Mouse (Mus musculus) hindbrain, embryonic 11.5 days (tissue): ENCODE data around the gene Armc2. TPM values are rescaled to one million over a fixed set of nuclear protein-coding genes. Genes with fewer than 3 reads are reported as not detected.

ENCODE experiments used
- ATAC-seq: fragments of 200-750 bp; cut with Nextera tagmentation; 2 replicates; pipeline ENCODE4 v1.8.0; 2017; ENCODE audit warnings: mild to moderate bottlenecking, moderate TSS enrichment, moderate library complexity; ENCODE audit not compliant: low FRiP score
- DNase-seq: peaks from one replicate; pipeline ENCODE4 v3.0.0-alpha.2; 2015; ENCODE audit warnings: low spot score
- H3K27ac ChIP-seq: fragments of 300-500 bp; sonication (generic); 2 replicates; pipeline ENCODE4 v1.5.1; 2014; ENCODE audit warnings: mild to moderate bottlenecking, low read depth, low read length
- H3K27me3 ChIP-seq: fragments of 300-500 bp; sonication (generic); 2 replicates; pipeline ENCODE4 v1.6.1; 2014; ENCODE audit warnings: mild to moderate bottlenecking, low read length, moderate library complexity, mixed read lengths; ENCODE audit not compliant: control insufficient read depth, insufficient read depth
- H3K36me3 ChIP-seq: fragments of 300-500 bp; sonication (generic); 2 replicates; pipeline ENCODE4 v1.6.1; 2014; ENCODE audit warnings: mild to moderate bottlenecking, low read length, moderate library complexity, mixed read lengths; ENCODE audit not compliant: control insufficient read depth, insufficient read depth
- H3K4me1 ChIP-seq: fragments of 300-500 bp; sonication (generic); replicated peaks from 2 replicates; pipeline ENCODE4 v1.6.1; 2014; ENCODE audit warnings: low read length, mixed read lengths; ENCODE audit not compliant: control insufficient read depth, insufficient read depth
- H3K4me2 ChIP-seq: fragments of 300-500 bp; sonication (generic); replicated peaks from 2 replicates; pipeline ENCODE4 v1.6.1; 2014; ENCODE audit warnings: mild to moderate bottlenecking, low read depth, low read length
- H3K4me3 ChIP-seq: fragments of 300-500 bp; sonication (generic); 2 replicates; pipeline ENCODE4 v1.5.1; 2014; ENCODE audit warnings: low read depth, low read length
- H3K9ac ChIP-seq: fragments of 300-500 bp; sonication (generic); 2 replicates; pipeline ENCODE4 v1.6.1; 2014; ENCODE audit warnings: low read depth, low read length
- H3K9me3 ChIP-seq: fragments of 300-500 bp; sonication (generic); 2 replicates; pipeline ENCODE4 v1.6.1; 2016; ENCODE audit warnings: low read length; ENCODE audit not compliant: control insufficient read depth
- WGBS: fragments of 180-500 bp; shearing (Covaris S2); extraction: QIAGEN DNeasy Blood & Tissue Kit; methylation state at CpG from one replicate; pipeline ENCODE4 v1.1.7; 2014; 5-methylcytosine and 5-hydroxymethylcytosine counted together
- polyA plus RNA-seq: library from polyadenylated mRNA; unstranded; fragments of >200 nt; fragmentation: Nextera tagmentation; extraction: Ambion mirVana; gene quantifications from 2 replicates; pipeline ENCODE4 v1.2.1, GENCODE M21; 2014

Armc2 gene
- polyA plus RNA-seq, 1 experiment from 2014 or later = 3.2 TPM

DNA sequence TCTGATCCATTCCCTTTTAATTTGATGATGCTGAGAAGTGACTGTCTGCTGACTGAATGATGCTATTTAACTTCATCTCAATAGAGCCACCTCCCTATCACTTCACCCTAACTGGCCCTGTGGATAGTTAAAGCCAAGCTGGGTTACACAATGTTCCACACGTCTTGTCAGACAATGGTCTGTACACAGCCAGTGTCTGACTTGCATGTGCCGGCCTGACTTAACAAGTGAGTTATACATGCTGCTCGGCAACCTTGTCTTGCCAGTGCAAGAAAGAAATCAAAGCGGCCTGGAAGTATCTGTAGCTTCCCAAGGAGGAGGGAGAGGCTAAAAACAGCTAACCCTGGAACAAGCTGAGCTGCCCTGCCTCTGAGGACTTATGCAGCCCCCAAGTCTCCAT lies 136.8 kb downstream of the Armc2 start:
- H3K4me3 ChIP-seq = no peak overlapping the region
- no peaks in the 10 kb centered on the region for H3K36me3 ChIP-seq
- no peak overlapping the region for H3K27ac ChIP-seq
- H3K4me1 ChIP-seq = no peaks in the 10 kb centered on the region
- H3K9me3 ChIP-seq = no peaks in the 10 kb centered on the region
- no peaks in the 10 kb centered on the region for H3K27me3 ChIP-seq
- WGBS = 20% methylated on average over 4 of the region's 4 CpGs
- DNase-seq (peak; percentile 27), ATAC-seq (no peak)
- no peak overlapping the region for H3K4me2 ChIP-seq
- H3K9ac ChIP-seq = no peak overlapping the region

DNA sequence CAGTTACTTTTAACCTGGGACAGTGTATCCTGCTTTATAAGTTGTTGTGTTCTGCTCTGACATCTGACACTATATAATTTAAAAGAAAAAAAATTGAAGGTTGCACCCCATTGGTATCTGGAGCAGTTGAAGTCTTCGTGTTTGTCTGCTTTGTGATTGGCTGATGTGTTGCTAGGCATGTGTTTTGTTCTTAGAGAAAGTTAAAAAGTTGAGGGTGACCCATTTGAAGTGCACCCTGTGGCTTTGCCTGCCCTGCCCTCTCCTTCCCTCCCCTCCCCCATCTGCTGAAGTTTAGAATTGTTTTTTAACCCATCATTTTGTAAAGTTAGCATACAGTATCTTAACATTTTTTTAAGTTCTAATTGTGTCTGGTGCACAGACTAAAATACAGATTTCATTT lies 137.5 kb downstream of the Armc2 start:
- DNase-seq = no peak
- 3% methylated on average over 1 of the region's 1 CpGs for WGBS
- H3K4me3 ChIP-seq = no peak overlapping the region

DNA sequence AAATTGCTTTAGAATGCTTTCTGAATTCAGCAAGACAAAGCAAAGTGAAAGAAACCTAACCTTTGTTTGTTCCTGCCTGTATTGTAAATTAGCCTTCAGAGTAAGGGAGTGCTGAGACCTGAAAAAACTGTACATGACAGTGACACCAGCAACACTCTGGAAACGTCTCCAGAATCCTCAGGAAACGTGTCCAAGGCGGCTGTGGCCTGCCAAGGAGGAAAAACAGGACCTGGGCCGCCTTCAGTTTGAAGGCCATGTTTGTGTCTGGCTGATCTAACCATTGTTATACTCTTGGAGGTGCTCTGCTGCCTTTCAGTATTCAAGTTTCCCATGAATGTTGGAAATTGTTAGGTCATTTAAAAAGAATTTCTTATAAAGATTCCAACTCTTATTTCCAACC lies 138.0 kb downstream of the Armc2 start:
- ATAC-seq = no peak
- 62% methylated on average over 4 of the region's 4 CpGs for WGBS
- no peaks in the 10 kb centered on the region for H3K4me1 ChIP-seq
- H3K27me3 ChIP-seq = no peaks in the 10 kb centered on the region
- DNase-seq = no peak
- H3K4me3 ChIP-seq = no peak overlapping the region
- H3K9me3 ChIP-seq = no peaks in the 10 kb centered on the region
- no peak overlapping the region for H3K27ac ChIP-seq
- H3K36me3 ChIP-seq = no peaks in the 10 kb centered on the region
- no peak overlapping the region for H3K4me2 ChIP-seq
- H3K9ac ChIP-seq = no peak overlapping the region

More for the DNA sequence above, 137.5 kb downstream of the Armc2 start:
- no peaks in the 10 kb centered on the region for H3K36me3 ChIP-seq
- no peak overlapping the region for H3K27ac ChIP-seq
- H3K27me3 ChIP-seq = no peaks in the 10 kb centered on the region
- ATAC-seq = no peak
- no peak overlapping the region for H3K9ac ChIP-seq
- H3K4me1 ChIP-seq = no peaks in the 10 kb centered on the region
- no peaks in the 10 kb centered on the region for H3K9me3 ChIP-seq
- no peak overlapping the region for H3K4me2 ChIP-seq

GRCm38 (mm10) chr10:41879675-41880074 lies 138.6 kb downstream of the Armc2 start:
- Histone ChIP-seq H3K27ac (no peak overlapping the region), H3K36me3 (no peaks in the 10 kb centered on the region), H3K9me3 (no peaks in the 10 kb centered on the region), H3K27me3 (no peaks in the 10 kb centered on the region), H3K4me1 (no peaks in the 10 kb centered on the region), H3K4me3 (no peak overlapping the region), H3K9ac (no peak overlapping the region), H3K4me2 (no peak overlapping the region)
- ATAC-seq (no peak), DNase-seq (no peak)
- 96% methylated on average over 1 of the region's 1 CpGs for WGBS

DNA sequence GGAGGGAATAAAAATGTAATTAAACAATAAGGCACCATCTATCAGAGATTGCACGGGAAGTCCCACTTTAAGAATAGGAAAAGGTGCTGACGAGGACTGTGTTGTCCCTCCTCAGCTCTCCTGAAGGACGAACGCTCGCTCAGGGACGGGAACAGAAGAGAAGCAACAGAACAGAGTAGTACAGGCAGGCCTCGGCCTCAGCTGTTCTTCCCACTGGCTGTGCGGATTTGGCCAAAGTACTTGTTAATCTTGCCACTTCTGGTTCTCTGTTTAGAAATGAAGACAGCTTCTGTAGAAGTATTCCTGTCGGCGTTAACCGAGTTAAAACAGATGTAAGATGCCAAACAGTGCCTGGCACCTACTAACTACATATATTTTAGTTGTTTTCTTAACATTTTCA lies 139.9 kb downstream of the Armc2 start:
- Histone ChIP-seq H3K27ac (no peak overlapping the region), H3K9ac (no peak overlapping the region), H3K4me1 (no peaks in the 10 kb centered on the region), H3K27me3 (no peaks in the 10 kb centered on the region), H3K4me2 (no peak overlapping the region), H3K9me3 (no peaks in the 10 kb centered on the region), H3K36me3 (no peaks in the 10 kb centered on the region), H3K4me3 (no peak overlapping the region)
- ATAC-seq (no peak), DNase-seq (no peak)
- 90% methylated on average over 11 of the region's 11 CpGs for WGBS

GRCm38 (mm10) chr10:41875624-41876023 lies 142.6 kb downstream of the Armc2 start:
- no peak for ATAC-seq
- no peaks in the 10 kb centered on the region for H3K4me1 ChIP-seq
- no peak overlapping the region for H3K9ac ChIP-seq
- H3K4me2 ChIP-seq = no peak overlapping the region
- no peak overlapping the region for H3K27ac ChIP-seq
- no peaks in the 10 kb centered on the region for H3K9me3 ChIP-seq
- H3K4me3 ChIP-seq = no peak overlapping the region
- no peaks in the 10 kb centered on the region for H3K36me3 ChIP-seq
- DNase-seq = no peak
- H3K27me3 ChIP-seq = no peaks in the 10 kb centered on the region

DNA sequence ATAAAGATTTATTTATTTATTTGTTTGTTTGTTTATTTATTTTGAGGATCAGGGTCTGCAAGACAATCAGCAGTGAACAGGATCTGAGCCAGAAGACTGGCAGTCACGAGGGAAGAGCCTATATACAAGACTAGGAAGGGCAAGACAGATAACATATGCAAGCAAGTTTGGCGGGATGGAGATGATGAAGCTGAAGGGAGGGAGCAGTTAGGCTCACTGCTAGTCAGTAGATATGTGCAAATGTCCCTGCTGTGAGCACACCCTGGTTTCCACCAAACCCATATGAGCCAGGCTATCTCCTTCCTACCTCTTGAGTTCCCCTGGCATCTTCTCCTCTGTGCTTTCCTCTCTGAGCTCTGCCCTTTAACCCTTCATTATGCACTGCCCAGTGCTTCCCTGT lies 146.7 kb downstream of the Armc2 start:
- 77% methylated on average over 2 of the region's 2 CpGs for WGBS

GRCm38 (mm10) chr10:41870101-41870500 lies 148.1 kb downstream of the Armc2 start:
- H3K27ac ChIP-seq = no peak overlapping the region
- ATAC-seq (no peak), DNase-seq (no peak)
- H3K4me3 ChIP-seq = no peak overlapping the region
- H3K27me3 ChIP-seq = no peaks in the 10 kb centered on the region
- H3K4me1 ChIP-seq = no peaks in the 10 kb centered on the region
- no peaks in the 10 kb centered on the region for H3K9me3 ChIP-seq
- H3K9ac ChIP-seq = no peak overlapping the region
- H3K4me2 ChIP-seq = no peak overlapping the region
- 63% methylated on average over 2 of the region's 2 CpGs for WGBS
- H3K36me3 ChIP-seq = no peaks in the 10 kb centered on the region

More for the DNA sequence above, 146.7 kb downstream of the Armc2 start:
- no peak overlapping the region for H3K4me3 ChIP-seq
- H3K27me3 ChIP-seq = no peaks in the 10 kb centered on the region
- no peaks in the 10 kb centered on the region for H3K36me3 ChIP-seq
- ATAC-seq (no peak), DNase-seq (no peak)
- no peaks in the 10 kb centered on the region for H3K9me3 ChIP-seq
- H3K4me1 ChIP-seq = no peaks in the 10 kb centered on the region
- no peak overlapping the region for H3K27ac ChIP-seq
- no peak overlapping the region for H3K4me2 ChIP-seq
- no peak overlapping the region for H3K9ac ChIP-seq

- no peaks in the 10 kb centered on the region for H3K4me1 ChIP-seq
- no peaks in the 10 kb centered on the region for H3K27me3 ChIP-seq
- H3K36me3 ChIP-seq = no peaks in the 10 kb centered on the region
- H3K27ac ChIP-seq = no peak overlapping the region
- 88% methylated on average over 5 of the region's 5 CpGs for WGBS
- ATAC-seq (no peak), DNase-seq (no peak)
- H3K4me3 ChIP-seq = no peak overlapping the region
- no peak overlapping the region for H3K4me2 ChIP-seq
- no peak overlapping the region for H3K9ac ChIP-seq
- H3K9me3 ChIP-seq = no peaks in the 10 kb centered on the region
These were observed 150.3 kb downstream of the Armc2 start for GRCm38 (mm10) chr10:41867956-41868355.
